9 mouse cellular contexts compared by ENCODE assay signal in the genomic region with DNA sequence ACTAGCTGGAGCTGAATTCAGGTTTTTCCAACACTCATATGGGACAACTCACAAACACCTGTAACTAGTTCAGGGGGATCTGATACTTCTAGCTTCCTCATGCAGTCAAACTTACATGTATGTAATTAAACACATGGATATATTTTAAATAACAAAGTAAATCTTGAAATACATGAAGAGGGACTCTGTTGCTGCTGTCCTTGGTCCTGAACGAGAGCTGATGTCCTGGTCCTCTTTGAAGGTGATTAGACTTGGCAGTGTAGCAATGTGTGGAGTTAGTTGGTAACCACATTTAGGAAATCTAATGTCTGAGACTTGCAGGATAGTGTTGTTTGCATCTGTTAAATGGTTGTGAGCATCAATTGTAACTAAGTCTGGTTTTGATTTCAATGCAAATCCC.
DNase-seq lines count a peak whose midpoint lies in the region; ATAC-seq and TF ChIP-seq lines count a peak whose summit lies in the region.
"Had no signal": no experiment of that assay in that cellular context is flagged by ENCODE, and none has a peak within 500 bp of the region (broad histone marks: within the 10 kb centered on the region; RNA-seq: fewer than 3 reads in every experiment).

No protein-coding gene starts in this region.

- DNase-seq in midbrain, embryonic 14.5 days: peak; percentile 27
- DNase-seq in adrenal gland, postnatal 25 days: peak; percentile 49
- DNase-seq in kidney, postnatal 10 days: peak; percentile 79
- peak; percentile 40 for DNase-seq in retina, postnatal 1 day
- DNase-seq in forebrain, postnatal 0 days: no peak
- no peak for DNase-seq in layer of hippocampus, adult 8-10 months (ENCODE audit: low spot score in 2 of 2)
- no peak for DNase-seq in cerebellum, postnatal 4 days (ENCODE audit: low spot score in 2 of 2)

- ATAC-seq in midbrain, embryonic 14.5 days (ENCODE audit: low FRiP score, low TSS enrichment): no peak
- ATAC-seq in midbrain, embryonic 13.5 days: no peak
- no peak for ATAC-seq in forebrain, postnatal 0 days

- H3K9me3 ChIP-seq in midbrain, embryonic 14.5 days (ENCODE audit: control insufficient read depth, low read length): no peaks in the 10 kb centered on the region
- H3K9me3 ChIP-seq in midbrain, embryonic 13.5 days: no peaks in the 10 kb centered on the region
- H3K9me3 ChIP-seq in forebrain, postnatal 0 days (ENCODE audit: low read length): no peaks in the 10 kb centered on the region
- H3K9me3 ChIP-seq: limb, embryonic 15.5 days had no signal

- TF ChIP-seq CTCF in forebrain, postnatal 0 days (IDR thresholded peaks at IDR 0.05; ENCODE audit: low read depth): no peak

- no peak overlapping the region for H3K9ac ChIP-seq in midbrain, embryonic 14.5 days (replicated peaks; ENCODE audit: low read length)
- H3K9ac ChIP-seq in midbrain, embryonic 13.5 days (replicated peaks): no peak overlapping the region
- no peak overlapping the region for H3K9ac ChIP-seq in forebrain, postnatal 0 days
- H3K9ac ChIP-seq: limb, embryonic 15.5 days had no signal

- H3K4me2 ChIP-seq in midbrain, embryonic 14.5 days (ENCODE audit: low read length): no peak overlapping the region
- no peak overlapping the region for H3K4me2 ChIP-seq in midbrain, embryonic 13.5 days (replicated peaks)
- no peak overlapping the region for H3K4me2 ChIP-seq in forebrain, postnatal 0 days (ENCODE audit: low read depth)
- H3K4me2 ChIP-seq: limb, embryonic 15.5 days had no signal

- no peak overlapping the region for H3K4me3 ChIP-seq in midbrain, embryonic 14.5 days (replicated peaks; ENCODE audit: low read depth, low read length)
- H3K4me3 ChIP-seq in midbrain, embryonic 13.5 days (replicated peaks): no peak overlapping the region
- no peak overlapping the region for H3K4me3 ChIP-seq in forebrain, postnatal 0 days (ENCODE audit: low read depth, low read length)
- H3K4me3 ChIP-seq: limb, embryonic 15.5 days had no signal

- H3K27me3 ChIP-seq in midbrain, embryonic 14.5 days (ENCODE audit: control insufficient read depth, insufficient read depth, low read length): no peaks in the 10 kb centered on the region
- H3K27me3 ChIP-seq in midbrain, embryonic 13.5 days: no peaks in the 10 kb centered on the region
- no peaks in the 10 kb centered on the region for H3K27me3 ChIP-seq in forebrain, postnatal 0 days (ENCODE audit: insufficient read depth, low read length)
- H3K27me3 ChIP-seq: limb, embryonic 15.5 days had no signal

- 82% methylated on average over 1 of the region's 1 CpGs for WGBS in midbrain, embryonic 14.5 days
- 77% methylated on average over 1 of the region's 1 CpGs for WGBS in midbrain, embryonic 13.5 days
- WGBS in forebrain, postnatal 0 days: 71% methylated on average over 1 of the region's 1 CpGs

- peaks cover 18% of the 10 kb centered on the region for H3K36me3 ChIP-seq in midbrain, embryonic 14.5 days (ENCODE audit: control insufficient read depth, insufficient read depth, low read length)
- H3K36me3 ChIP-seq in midbrain, embryonic 13.5 days: peaks cover 16% of the 10 kb centered on the region
- H3K36me3 ChIP-seq in forebrain, postnatal 0 days (ENCODE audit: insufficient read depth): peaks cover 10% of the 10 kb centered on the region

- 0 out of 2 replicates have a peak, but pooled peaks cover 3% of the 10 kb centered on the region for H3K4me1 ChIP-seq in midbrain, embryonic 14.5 days (ENCODE audit: control insufficient read depth, insufficient read depth, low read length)
- peaks cover 10% of the 10 kb centered on the region for H3K4me1 ChIP-seq in midbrain, embryonic 13.5 days (replicated peaks)
- no peaks in the 10 kb centered on the region for H3K4me1 ChIP-seq in forebrain, postnatal 0 days (ENCODE audit: insufficient read depth)
- H3K4me1 ChIP-seq: limb, embryonic 15.5 days had no signal

- H3K27ac ChIP-seq in midbrain, embryonic 14.5 days (replicated peaks; ENCODE audit: low read depth, low read length): no peak overlapping the region
- no peak overlapping the region for H3K27ac ChIP-seq in midbrain, embryonic 13.5 days
- H3K27ac ChIP-seq in forebrain, postnatal 0 days (ENCODE audit: low read depth, low read length): no peak overlapping the region
- H3K27ac ChIP-seq: limb, embryonic 15.5 days had no signal

Comparison
In these comparisons a context has a peak if more than half of its experiments do, and no peak if none do; other contexts are left out.
1. DNase-seq: peak in midbrain, embryonic 14.5 days (single experiment), adrenal gland, postnatal 25 days (single experiment), kidney, postnatal 10 days (single experiment) and retina, postnatal 1 day (single experiment); none in forebrain, postnatal 0 days (single experiment), layer of hippocampus, adult 8-10 months (0 of 2) and cerebellum, postnatal 4 days (0 of 2).